Mouse (Mus musculus) embryonic stem cell, embryonic (primary cell): ENCODE data around the gene Crcp.

Experiments used
- CTCF ChIA-PET, 4 experiments: fragments of 300-600 bp in 2 of 4; fragments of 350-600 bp in 2 of 4; sonication (Branson Sonifier 250); formaldehyde crosslinking; loops; one replicate each; lab custom pipeline; 2022; ENCODE audit warnings: inconsistent platforms in 2 of 4; lab: Charles Lee
- POLR2A ChIA-PET, 4 experiments: fragments of 300-600 bp in 2 of 4; fragments of 350-600 bp in 2 of 4; sonication (Branson Sonifier 250); formaldehyde crosslinking; loops; one replicate each; lab custom pipeline; 2022; ENCODE audit warnings: antibody characterized with exemption in 4 of 4, inconsistent platforms in 1 of 4; lab: Charles Lee

The Crcp gene

GRCm38 (mm10) chr5:130089177-130089576 is 60.1 kb downstream of the Crcp start:
- ChIA-PET POLR2A (interaction anchor here in 2 of 4 experiments (0.6 to 3.9 kb wide), 7 partner anchors 10 to 70 kb away, joined by 3 to 17 read pairs (median 3); no protein-coding TSS in a partner anchor), CTCF (no interaction called here)

GRCm38 (mm10) chr5:130089626-130090393 is 60.7 kb downstream of the Crcp start:
- CTCF ChIA-PET, result interaction anchor here in 2 of 4 experiments (0.7 to 1.5 kb wide), 2 partner anchors 52 to 562 kb away, joined by 3 to 5 read pairs; no protein-coding TSS in a partner anchor
- POLR2A ChIA-PET, result interaction anchor here in 3 of 4 experiments (0.6 to 3.9 kb wide), 9 partner anchors 10 to 166 kb away, joined by 3 to 17 read pairs (median 4); partner anchors contain the start of genes Sbds (in 1 of the 3) and Tyw1 (in 1 of the 3)

- ChIA-PET CTCF (interaction anchor here (0.5 to 1.4 kb wide), 8 partner anchors 11 to 936 kb away, joined by 3 to 6 read pairs (median 3); no protein-coding TSS in a partner anchor), POLR2A (interaction anchor here (0.5 to 2.5 kb wide), 11 partner anchors 10 to 75 kb away, joined by 3 to 9 read pairs (median 4); partner anchors contain the start of gene Rabgef1 (in 1 of the 4))
These were observed 67.7 kb downstream of the Crcp start for GRCm38 (mm10) chr5:130096754-130097153.

GRCm38 (mm10) chr5:130097837-130098236 is 68.7 kb downstream of the Crcp start:
- POLR2A ChIA-PET, result interaction anchor here in 1 of 4 experiments (2.5 kb wide), 1 partner anchor 74 kb away, joined by 9 read pairs; no protein-coding TSS in a partner anchor
- CTCF ChIA-PET, result interaction anchor here in 1 of 4 experiments (0.6 kb wide), 1 partner anchor 17 kb away, joined by 3 read pairs; no protein-coding TSS in a partner anchor

- CTCF ChIA-PET, result interaction anchor here in 2 of 4 experiments (0.7 to 1.4 kb wide), 2 partner anchors 13 to 197 kb away, joined by 4 read pairs; no protein-coding TSS in a partner anchor
These were observed 72.6 kb downstream of the Crcp start for GRCm38 (mm10) chr5:130101724-130102123.

GRCm38 (mm10) chr5:130109348-130109747 is 80.3 kb downstream of the Crcp start:
- ChIA-PET CTCF (no interaction called here), POLR2A (interaction anchor here in 1 of 4 experiments (1.0 kb wide), 1 partner anchor 20 kb away, joined by 3 read pairs; no protein-coding TSS in a partner anchor)

More at GRCm38 (mm10) chr5:130101724-130102123, 72.6 kb downstream of the Crcp start:
- POLR2A ChIA-PET, result interaction anchor here in 3 of 4 experiments (0.7 to 1.9 kb wide), 5 partner anchors 10 to 170 kb away, joined by 3 to 5 read pairs (median 4); no protein-coding TSS in a partner anchor
